Mouse (Mus musculus): ENCODE measurements around the gene Carnmt1. TPM values are rescaled to one million over a fixed set of nuclear protein-coding genes. Genes with fewer than 3 reads are reported as not detected.

The Carnmt1 gene
- polyA plus RNA-seq (2012; rRNA removed) = 8.5 and 9.9 TPM in 2 replicates

DNA sequence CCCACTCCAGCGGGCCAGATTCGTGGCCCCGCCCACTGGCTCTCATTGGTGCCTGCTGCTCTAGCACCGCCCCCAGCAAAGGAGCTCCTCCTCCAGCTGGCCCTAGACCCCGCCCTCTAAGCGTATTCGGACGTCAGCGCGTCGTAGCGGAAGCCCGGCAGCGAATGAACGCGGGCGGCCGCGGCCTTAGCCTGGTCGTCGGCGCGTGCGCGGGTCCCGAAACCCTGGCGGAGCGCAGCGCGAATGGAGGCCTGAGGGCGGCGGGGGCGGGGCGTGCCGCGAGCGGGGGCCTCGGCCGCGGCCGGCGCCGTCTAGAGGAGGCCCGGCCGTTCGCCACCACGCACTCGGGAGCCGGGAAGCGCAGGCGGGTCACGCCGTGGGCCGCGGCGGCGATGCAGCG is at the start of gene Carnmt1:
Carnmt1 (plus strand) TSS at position 157 of the 400 bp plus-strand sequence.

DNA sequence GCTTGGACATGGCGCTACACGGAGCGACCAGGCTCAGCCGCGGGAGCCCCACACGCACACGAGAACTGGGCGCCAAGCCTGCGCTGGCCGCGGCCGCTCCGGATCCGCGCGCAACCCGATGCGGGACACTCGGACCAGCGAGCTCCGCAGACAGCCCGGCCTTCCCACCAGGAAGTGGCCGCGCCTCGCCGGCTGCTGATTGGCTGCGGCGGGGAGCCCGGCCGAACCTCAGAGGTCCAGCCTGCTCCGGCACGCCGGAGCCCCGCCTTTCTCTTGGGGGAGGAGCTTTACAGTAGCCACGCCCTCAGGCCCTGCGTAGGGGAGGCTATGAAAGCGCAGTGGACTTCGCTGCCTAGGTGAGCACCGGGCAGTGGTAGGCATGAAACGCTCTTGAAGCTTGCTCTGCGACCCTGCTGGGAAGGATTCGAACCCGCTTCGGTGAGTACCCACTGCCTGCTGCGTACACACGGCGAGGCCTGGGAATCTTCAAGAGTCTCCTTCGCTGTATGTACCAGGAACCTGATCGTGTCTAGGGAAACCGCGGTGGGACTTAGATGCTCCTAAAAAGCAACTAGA is 38.8 kb upstream of the Carnmt1 start, which contains the start of the genes Ostf1 and Nmrk1:
Ostf1 (minus strand) TSS at position 180 of the 576 bp plus-strand sequence.
Nmrk1 (plus strand) TSS at position 307 of the 576 bp plus-strand sequence.

DNA sequence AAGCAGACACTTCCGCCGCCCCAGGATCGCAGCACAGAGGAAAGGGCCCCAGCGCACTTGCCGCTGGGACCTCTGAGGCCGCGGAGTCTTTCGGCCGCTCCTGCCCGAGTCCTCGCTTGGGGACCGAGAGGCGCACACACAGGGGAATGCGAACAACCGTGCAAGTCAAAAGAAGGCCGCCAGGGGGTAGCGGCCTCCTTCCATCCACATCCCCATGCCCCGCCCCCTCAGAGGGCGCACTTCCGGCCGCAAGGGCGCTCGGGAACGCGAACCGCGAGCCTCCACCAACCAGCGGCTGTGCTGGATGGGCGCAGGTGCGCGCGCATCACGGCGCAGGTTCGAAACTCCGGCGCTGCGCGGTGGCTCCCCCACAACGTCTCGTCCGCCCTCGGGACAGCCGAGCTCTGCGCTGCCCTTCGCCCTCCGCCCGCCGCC is 42.3 kb downstream of the Carnmt1 start, which contains the start of gene D030056L22Rik:
D030056L22Rik (plus strand) TSS at position 328 of the 435 bp plus-strand sequence.

DNA sequence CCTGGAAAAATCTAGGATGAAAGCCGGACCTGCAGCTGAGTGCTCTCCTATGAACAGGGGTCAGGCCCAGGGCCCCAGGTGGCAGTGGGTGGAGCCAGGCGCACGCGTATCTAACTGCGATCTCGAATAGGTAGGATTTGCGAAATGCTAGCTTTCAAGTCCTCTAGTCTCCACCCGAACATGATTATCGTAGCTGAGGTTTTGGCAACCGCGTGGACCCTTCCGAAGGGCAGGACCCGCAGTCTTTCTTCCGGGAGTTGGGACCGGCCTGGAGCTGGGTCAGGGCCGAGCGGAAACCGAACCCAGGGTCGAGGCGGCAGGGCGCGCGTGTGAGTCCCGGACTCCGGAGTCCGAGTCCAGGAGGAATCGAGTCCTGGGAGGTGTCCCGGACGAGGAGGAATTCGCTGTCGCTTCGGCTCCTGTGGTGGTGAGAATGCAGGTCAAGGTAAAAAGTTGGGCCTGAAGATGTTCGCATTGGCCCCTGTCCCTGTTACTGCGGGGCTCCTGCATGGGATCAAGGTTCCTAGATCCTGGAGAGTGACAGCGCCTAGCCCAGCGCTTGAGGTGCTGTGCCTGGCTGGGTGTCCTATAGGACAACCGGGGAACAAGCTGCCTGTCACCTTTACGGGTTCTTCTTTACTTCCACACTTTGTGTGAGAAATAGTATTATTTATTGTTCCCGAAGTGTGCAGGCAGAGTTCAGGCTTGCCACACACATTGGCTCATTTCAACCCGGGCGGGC is 79.2 kb downstream of the Carnmt1 start, which contains the start of gene Trpm6:
Trpm6 (plus strand) TSS at position 386 of the 742 bp plus-strand sequence.

Other genes starting within 250 kb of the Carnmt1 start
- 63.1 and 67.4 TPM in 2 replicates for gene Ostf1, start 38.9 kb upstream of the Carnmt1 start, polyA plus RNA-seq (2012; rRNA removed)
- 3.3 and 4.1 TPM in 2 replicates for gene Nmrk1, start 38.8 kb upstream of the Carnmt1 start, polyA plus RNA-seq (2012; rRNA removed)
- 13.3 and 13.4 TPM in 2 replicates for gene D030056L22Rik, start 42.4 kb downstream of the Carnmt1 start, polyA plus RNA-seq (2012; rRNA removed)
- 9.1 and 10.0 TPM in 2 replicates for gene Trpm6, start 79.2 kb downstream of the Carnmt1 start, polyA plus RNA-seq (2012; rRNA removed)

Data from colon, adult 2 months (tissue).